Mouse (Mus musculus): ENCODE data around the gene Scap. TPM values are rescaled to one million over a fixed set of nuclear protein-coding genes. Genes with fewer than 3 reads are reported as not detected.
"Not testable (repeated sequence)": the region's sequence is repeated elsewhere in the genome, so short reads cannot be mapped to it uniquely, and the experiment has no call there.

Gene Scap
- polyA plus RNA-seq, 1 experiment: 1.5 TPM

GRCm38 (mm10) chr9:110328946-110329630, 4.0 kb upstream of the Scap start:
- Histone ChIP-seq H3K4me3 (replicated peaks) (no peak overlapping the region), H3K4me1 (ENCODE audit: control insufficient read depth) (peaks cover 15% of the 10 kb centered on the region)
- TF ChIP-seq TAL1 (IDR thresholded peaks at IDR 0.05; ENCODE audit: low read length): no peak
- no peak for TF ChIP-seq GATA1 (IDR thresholded peaks at IDR 0.05; ENCODE audit: low read length)

GRCm38 (mm10) chr9:110329655-110330054, 3.4 kb upstream of the Scap start:
- TF ChIP-seq TAL1 (IDR thresholded peaks at IDR 0.05; ENCODE audit: low read length): no peak
- no peak for TF ChIP-seq GATA1 (IDR thresholded peaks at IDR 0.05; ENCODE audit: low read length)
- H3K4me3 ChIP-seq (replicated peaks): no peak overlapping the region
- H3K27me3 ChIP-seq (ENCODE audit: control insufficient read depth): no peaks in the 10 kb centered on the region
- no peaks in the 10 kb centered on the region for H3K36me3 ChIP-seq (ENCODE audit: control insufficient read depth)
- H3K9me3 ChIP-seq (ENCODE audit: control insufficient read depth, low read length): no peaks in the 10 kb centered on the region
- peaks cover 19% of the 10 kb centered on the region for H3K4me1 ChIP-seq (ENCODE audit: control insufficient read depth)

More at GRCm38 (mm10) chr9:110328946-110329630, 4.0 kb upstream of the Scap start:
- H3K9me3 ChIP-seq (ENCODE audit: control insufficient read depth, low read length): no peaks in the 10 kb centered on the region
- no peaks in the 10 kb centered on the region for H3K36me3 ChIP-seq (ENCODE audit: control insufficient read depth)
- H3K27me3 ChIP-seq (ENCODE audit: control insufficient read depth): no peaks in the 10 kb centered on the region

- TF ChIP-seq GATA1 (IDR thresholded peaks at IDR 0.05; ENCODE audit: low read length): no peak
- TF ChIP-seq TAL1 (IDR thresholded peaks at IDR 0.05; ENCODE audit: low read length): no peak
- Histone ChIP-seq H3K36me3 (ENCODE audit: control insufficient read depth) (no peaks in the 10 kb centered on the region), H3K4me1 (ENCODE audit: control insufficient read depth) (peaks cover 24% of the 10 kb centered on the region), H3K9me3 (ENCODE audit: control insufficient read depth, low read length) (no peaks in the 10 kb centered on the region), H3K4me3 (replicated peaks) (no peak overlapping the region), H3K27me3 (ENCODE audit: control insufficient read depth) (no peaks in the 10 kb centered on the region)
Measured at GRCm38 (mm10) chr9:110330341-110330740, 2.7 kb upstream of the Scap start.

GRCm38 (mm10) chr9:110330913-110331312, 2.2 kb upstream of the Scap start:
- not testable (repeated sequence) for H3K27me3 ChIP-seq (ENCODE audit: control insufficient read depth); H3K36me3 ChIP-seq (ENCODE audit: control insufficient read depth); H3K9me3 ChIP-seq (ENCODE audit: control insufficient read depth, low read length); H3K4me3 ChIP-seq (replicated peaks)
- H3K4me1 ChIP-seq (ENCODE audit: control insufficient read depth): peaks cover 26% of the 10 kb centered on the region

GRCm38 (mm10) chr9:110333896-110334259, 790 bp downstream of the Scap start:
- H3K4me1 ChIP-seq (ENCODE audit: control insufficient read depth): peaks cover 26% of the 10 kb centered on the region
- TF ChIP-seq GATA1 (IDR thresholded peaks at IDR 0.05; ENCODE audit: low read length) (no peak), TAL1 (IDR thresholded peaks at IDR 0.05; ENCODE audit: low read length) (no peak)

GRCm38 (mm10) chr9:110334849-110335248, 1.8 kb downstream of the Scap start:
- Histone ChIP-seq H3K4me3 (replicated peaks) (no peak overlapping the region), H3K9me3 (ENCODE audit: control insufficient read depth, low read length) (no peaks in the 10 kb centered on the region), H3K27me3 (ENCODE audit: control insufficient read depth) (no peaks in the 10 kb centered on the region), H3K36me3 (ENCODE audit: control insufficient read depth) (no peaks in the 10 kb centered on the region), H3K4me1 (ENCODE audit: control insufficient read depth) (peaks cover 24% of the 10 kb centered on the region)
- TF ChIP-seq GATA1 (IDR thresholded peaks at IDR 0.05; ENCODE audit: low read length) (no peak), TAL1 (IDR thresholded peaks at IDR 0.05; ENCODE audit: low read length) (no peak)

More at GRCm38 (mm10) chr9:110333896-110334259, 790 bp downstream of the Scap start:
- Histone ChIP-seq H3K27me3 (ENCODE audit: control insufficient read depth) (no peaks in the 10 kb centered on the region), H3K9me3 (ENCODE audit: control insufficient read depth, low read length) (no peaks in the 10 kb centered on the region), H3K4me3 (replicated peaks) (peak overlapping the region; percentile 85), H3K36me3 (ENCODE audit: control insufficient read depth) (no peaks in the 10 kb centered on the region)

- peaks cover 4% of the 10 kb centered on the region for H3K4me1 ChIP-seq (ENCODE audit: control insufficient read depth)
- H3K36me3 ChIP-seq (ENCODE audit: control insufficient read depth): no peaks in the 10 kb centered on the region
- H3K4me3 ChIP-seq (replicated peaks): no peak overlapping the region
- H3K9me3 ChIP-seq (ENCODE audit: control insufficient read depth, low read length): no peaks in the 10 kb centered on the region
- TF ChIP-seq GATA1 (IDR thresholded peaks at IDR 0.05; ENCODE audit: low read length): no peak
- no peak for TF ChIP-seq TAL1 (IDR thresholded peaks at IDR 0.05; ENCODE audit: low read length)
- H3K27me3 ChIP-seq (ENCODE audit: control insufficient read depth): no peaks in the 10 kb centered on the region
Measured at GRCm38 (mm10) chr9:110340037-110340750, 7.1 kb downstream of the Scap start.

GRCm38 (mm10) chr9:110342008-110342407, 8.9 kb downstream of the Scap start:
- Histone ChIP-seq H3K4me1 (ENCODE audit: control insufficient read depth) (peaks cover 2% of the 10 kb centered on the region; the same call in 1 of the 2 replicates), H3K9me3 (ENCODE audit: control insufficient read depth, low read length) (no peaks in the 10 kb centered on the region), H3K4me3 (replicated peaks) (no peak overlapping the region), H3K36me3 (ENCODE audit: control insufficient read depth) (no peaks in the 10 kb centered on the region), H3K27me3 (ENCODE audit: control insufficient read depth) (no peaks in the 10 kb centered on the region)
- no peak for TF ChIP-seq GATA1 (IDR thresholded peaks at IDR 0.05; ENCODE audit: low read length)
- no peak for TF ChIP-seq TAL1 (IDR thresholded peaks at IDR 0.05; ENCODE audit: low read length)

GRCm38 (mm10) chr9:110343805-110344204, 10.7 kb downstream of the Scap start:
- no peaks in the 10 kb centered on the region for H3K27me3 ChIP-seq (ENCODE audit: control insufficient read depth)
- H3K9me3 ChIP-seq (ENCODE audit: control insufficient read depth, low read length): no peaks in the 10 kb centered on the region
- no peaks in the 10 kb centered on the region for H3K36me3 ChIP-seq (ENCODE audit: control insufficient read depth)
- TF ChIP-seq GATA1 (IDR thresholded peaks at IDR 0.05; ENCODE audit: low read length) (no peak), TAL1 (IDR thresholded peaks at IDR 0.05; ENCODE audit: low read length) (no peak)
- H3K4me1 ChIP-seq (ENCODE audit: control insufficient read depth): peaks cover 2% of the 10 kb centered on the region; the same call in 1 of the 2 replicates
- H3K4me3 ChIP-seq (replicated peaks): no peak overlapping the region
